Mouse (Mus musculus) heart, adult 2 months (tissue): ENCODE results near the gene Ppp1r14b. TPM values are rescaled to one million over a fixed set of nuclear protein-coding genes. Genes with fewer than 3 reads are reported as not detected.

Experiments used
- DNase-seq, 2 experiments: peaks; one replicate each; pipeline ENCODE4 v3.0.0; 2021
- H3K27ac ChIP-seq: fragments of 200-600 bp; 2 replicates; pipeline ENCODE4 v1.8.1; 2022
- H3K27me3 ChIP-seq: fragments of 200-500 bp; 2 replicates; pipeline ENCODE4 v1.6.1; 2012; ENCODE audit warnings: mild to moderate bottlenecking, low read length, inconsistent platforms, mixed read lengths; ENCODE audit not compliant: control insufficient read depth, insufficient read depth
- H3K36me3 ChIP-seq: fragments of 200-500 bp; 2 replicates; pipeline ENCODE4 v1.6.1; 2012; ENCODE audit warnings: low read length, inconsistent platforms; ENCODE audit not compliant: control insufficient read depth, insufficient read depth
- H3K4me1 ChIP-seq: fragments of 200-500 bp; 2 replicates; pipeline ENCODE4 v1.6.1; 2011; ENCODE audit warnings: low read length; ENCODE audit not compliant: control insufficient read depth, insufficient read depth
- H3K4me3 ChIP-seq: fragments of 200-600 bp; 2 replicates; pipeline ENCODE4 v1.8.1; 2022
- H3K79me2 ChIP-seq: fragments of 200-500 bp; replicated peaks from 2 replicates; pipeline ENCODE4 v1.6.1; 2012; ENCODE audit warnings: mild to moderate bottlenecking, inconsistent platforms, low read length, moderate library complexity, mixed read lengths; ENCODE audit not compliant: control insufficient read depth, insufficient read depth
- H3K9ac ChIP-seq: fragments of 200-500 bp; 2 replicates; pipeline ENCODE4 v1.6.1; 2012; ENCODE audit warnings: low read depth, mild to moderate bottlenecking, control low read depth, inconsistent platforms, low read length, mixed read lengths
- CTCF ChIP-seq: fragments of 200-600 bp; IDR thresholded peaks from 2 replicates; pipeline ENCODE4 v1.8.1; 2022; ENCODE audit warnings: antibody characterized with exemption, mild to moderate bottlenecking, moderate library complexity
- EP300 ChIP-seq: fragments of 200-500 bp; IDR thresholded peaks from 2 replicates; pipeline ENCODE4 v1.6.1; 2011; ENCODE audit warnings: low read depth, low read length, control low read depth; ENCODE audit not compliant: insufficient read depth
- POLR2A ChIP-seq: fragments of 200-500 bp; IDR thresholded peaks from 2 replicates; pipeline ENCODE4 v1.6.1; 2011; ENCODE audit warnings: mild to moderate bottlenecking, low read depth, low read length, control low read depth; ENCODE audit not compliant: insufficient read depth
- WGBS: fragments of 180-500 bp; shearing (Covaris S2); methylation state at CpG from one replicate; pipeline ENCODE4 v1.1.7; 2018; 5-methylcytosine and 5-hydroxymethylcytosine counted together
- intact Hi-C: fragments of 180-260 bp; cut with DNase I; formaldehyde crosslinking; loops from one replicate; pipeline ENCODE4 v1.15.1; 2025
- polyA plus RNA-seq: library from polyadenylated mRNA; depleted of rRNA; stranded (reverse); fragments of >200 nt; gene quantifications from 2 replicates; pipeline ENCODE4 v1.2.3, GENCODE M21; 2012
- total RNA-seq, 2 experiments: library from RNA; stranded (reverse); gene quantifications; 2 replicates each; pipeline ENCODE4 v1.2.3; 2021

Gene Ppp1r14b
- total and polyA plus RNA-seq, 3 experiments, result 56.8 to 91.0 (median 85.8) TPM

GRCm38 (mm10) chr19:6931002-6931401, 43.8 kb upstream of the Ppp1r14b start:
- WGBS, result 8% methylated on average over 2 of the region's 2 CpGs
- peaks cover 4% of the 10 kb centered on the region; the same call in 1 of the 2 replicates for H3K4me1 ChIP-seq
- no peak overlapping the region for H3K27ac ChIP-seq
- H3K79me2 ChIP-seq, result no peaks in the 10 kb centered on the region
- intact Hi-C loops, result no loop called here
- TF ChIP-seq EP300 (no peak), CTCF (no peak), POLR2A (no peak)
- DNase-seq, result no peak
- H3K36me3 ChIP-seq, result no peaks in the 10 kb centered on the region
- peaks cover 22% of the 10 kb centered on the region for H3K27me3 ChIP-seq
- H3K4me3 ChIP-seq, result no peak overlapping the region
- no peak overlapping the region for H3K9ac ChIP-seq

GRCm38 (mm10) chr19:6932018-6932417, 42.8 kb upstream of the Ppp1r14b start:
- Histone ChIP-seq H3K9ac (no peak overlapping the region), H3K79me2 (no peaks in the 10 kb centered on the region), H3K27ac (no peak overlapping the region), H3K36me3 (no peaks in the 10 kb centered on the region), H3K4me3 (no peak overlapping the region), H3K4me1 (peaks cover 4% of the 10 kb centered on the region; the same call in 1 of the 2 replicates), H3K27me3 (peaks cover 20% of the 10 kb centered on the region)
- DNase-seq, result no peak
- TF ChIP-seq CTCF, result no peak
- no peak for TF ChIP-seq POLR2A
- no peak for TF ChIP-seq EP300
- intact Hi-C loops, result no loop called here
- 82% methylated on average over 1 of the region's 1 CpGs for WGBS

- Histone ChIP-seq H3K27me3 (peaks cover 13% of the 10 kb centered on the region), H3K36me3 (no peaks in the 10 kb centered on the region), H3K4me3 (no peak overlapping the region), H3K4me1 (peaks cover 4% of the 10 kb centered on the region; the same call in 1 of the 2 replicates), H3K27ac (no peak overlapping the region), H3K9ac (no peak overlapping the region), H3K79me2 (no peaks in the 10 kb centered on the region)
- TF ChIP-seq CTCF (no peak), EP300 (no peak), POLR2A (no peak)
- intact Hi-C loops, result no loop called here
- 45% methylated on average over 4 of the region's 4 CpGs for WGBS
- no peak for DNase-seq
These were observed 41.7 kb upstream of the Ppp1r14b start for GRCm38 (mm10) chr19:6933102-6933435.

- peak overlapping the region; percentile 46 for H3K4me3 ChIP-seq
- H3K79me2 ChIP-seq, result no peaks in the 10 kb centered on the region
- peak; percentile 31 to 42 for DNase-seq
- H3K9ac ChIP-seq, result peak overlapping the region; percentile 64
- no peaks in the 10 kb centered on the region for H3K36me3 ChIP-seq
- peaks cover 12% of the 10 kb centered on the region for H3K27me3 ChIP-seq
- peaks cover 4% of the 10 kb centered on the region; the same call in 1 of the 2 replicates for H3K4me1 ChIP-seq
- no peak overlapping the region for H3K27ac ChIP-seq
- WGBS, result 5% methylated on average over 58 of the region's 58 CpGs
- intact Hi-C loops, result no loop called here
- no peak for TF ChIP-seq EP300
- no peak for TF ChIP-seq POLR2A
- no peak for TF ChIP-seq CTCF
These were observed 41.2 kb upstream of the Ppp1r14b start for GRCm38 (mm10) chr19:6933436-6934194.

- H3K9ac ChIP-seq, result peak within 1 kb of the TSS; percentile 64
- no peaks in the 10 kb centered on the region for H3K36me3 ChIP-seq
- peaks cover 12% of the 10 kb centered on the region for H3K27me3 ChIP-seq
- peaks cover 4% of the 10 kb centered on the region; the same call in 1 of the 2 replicates for H3K4me1 ChIP-seq
- peak within 1 kb of the TSS; percentile 46 for H3K4me3 ChIP-seq
- DNase-seq, result no peak
- WGBS, result 18% methylated on average over 23 of the region's 23 CpGs
- H3K27ac ChIP-seq, result no peak within 1 kb of the TSS
- H3K79me2 ChIP-seq, result no peaks in the 10 kb centered on the region
- no peak for TF ChIP-seq POLR2A
- no peak for TF ChIP-seq CTCF
- TF ChIP-seq EP300, result no peak
- intact Hi-C loops, result no loop called here
These were observed 40.4 kb upstream of the Ppp1r14b start, which contains the start of gene Kcnk4 for GRCm38 (mm10) chr19:6934195-6934977. TSS of gene Kcnk4 (minus strand) at chr19:6934515.

- intact Hi-C loops, result no loop called here
- H3K79me2 ChIP-seq, result no peaks in the 10 kb centered on the region
- no peaks in the 10 kb centered on the region for H3K36me3 ChIP-seq
- H3K9ac ChIP-seq, result no peak overlapping the region
- DNase-seq, result no peak
- no peak overlapping the region for H3K27ac ChIP-seq
- H3K4me3 ChIP-seq, result no peak overlapping the region
- TF ChIP-seq CTCF (peak; percentile 56), EP300 (no peak)
- WGBS, result 40% methylated on average over 3 of the region's 3 CpGs
- H3K27me3 ChIP-seq, result peaks cover 12% of the 10 kb centered on the region
- H3K4me1 ChIP-seq, result peaks cover 4% of the 10 kb centered on the region; the same call in 1 of the 2 replicates
These were observed 38.5 kb upstream of the Ppp1r14b start for GRCm38 (mm10) chr19:6936299-6936698.
